Mouse (Mus musculus): Measurements from ENCODE around the gene Arhgap20. TPM values are rescaled to one million over a fixed set of nuclear protein-coding genes. Genes with fewer than 3 reads are reported as not detected.

The Arhgap20 gene
- total and polyA plus RNA-seq, 3 experiments: 0.54 to 0.93 (median 0.60) TPM

GRCm38 (mm10) chr9:51864273-51864672, 99.1 kb downstream of the Arhgap20 start:
- Histone ChIP-seq H3K4me2 (ENCODE audit: insufficient read depth, low read depth, poor library complexity, severe bottlenecking) (no peak overlapping the region), H3K36me3 (replicated peaks in 1 of 2; ENCODE audit: control insufficient read depth in 1 of 2, insufficient read depth in 1 of 2, low read length in 1 of 2) (no peaks in the 10 kb centered on the region), H3K9me3 (replicated peaks; ENCODE audit: low read length) (no peaks in the 10 kb centered on the region), H3K4me1 (ENCODE audit: control insufficient read depth in 1 of 2, insufficient read depth in 2 of 2) (peaks cover 7 to 24% of the 10 kb centered on the region in 2 experiments), H3K4me3 (replicated peaks in 1 of 3; ENCODE audit: low read depth in 2 of 3, low read length in 2 of 3, poor library complexity in 1 of 3) (no peak overlapping the region), H3K27ac (ENCODE audit: insufficient read depth, low read depth) (no peak overlapping the region), H3K79me2 (replicated peaks; ENCODE audit: control insufficient read depth, extremely low read depth, insufficient read depth, poor library complexity, severe bottlenecking) (no peaks in the 10 kb centered on the region), H3K9ac (ENCODE audit: insufficient read depth, low read depth) (no peak overlapping the region), H3K27me3 (replicated peaks) (no peaks in the 10 kb centered on the region)
- TF ChIP-seq MXI1 (IDR thresholded peaks at IDR 0.05; ENCODE audit: low read depth, low read length) (no peak), EP300 (IDR thresholded peaks at IDR 0.05; ENCODE audit: low read length) (no peak), RAD21 (IDR thresholded peaks at IDR 0.05; ENCODE audit: low read depth, low read length) (no peak), POLR2A (IDR thresholded peaks at IDR 0.05; ENCODE audit: low read depth, low read length) (no peak), BHLHE40 (IDR thresholded peaks at IDR 0.05; ENCODE audit: low read depth, low read length) (no peak), HCFC1 (IDR thresholded peaks at IDR 0.05; ENCODE audit: low read depth, low read length) (no peak), ETS1 (conservative IDR thresholded peaks at IDR 0.05; ENCODE audit: low read depth, low read length) (no peak), E2F4 (IDR thresholded peaks at IDR 0.05; ENCODE audit: insufficient replicate concordance, low read depth, low read length) (no peak), UBTF (IDR thresholded peaks at IDR 0.05; ENCODE audit: low read depth, low read length) (no peak), ZC3H11A (IDR thresholded peaks at IDR 0.05; ENCODE audit: low read depth, low read length) (no peak), ZKSCAN1 (IDR thresholded peaks at IDR 0.05; ENCODE audit: borderline replicate concordance, low read depth, low read length) (no peak), TBP (conservative IDR thresholded peaks at IDR 0.05; ENCODE audit: low read depth, low read length) (no peak), IRF4 (IDR thresholded peaks at IDR 0.05; ENCODE audit: low read depth, low read length) (no peak), USF2 (conservative IDR thresholded peaks at IDR 0.05; ENCODE audit: low read depth, low read length) (no peak), KAT2A (IDR thresholded peaks at IDR 0.05; ENCODE audit: insufficient replicate concordance, low read length) (no peak), NELFE (IDR thresholded peaks at IDR 0.05; ENCODE audit: low read depth, low read length) (no peak), USF1 (IDR thresholded peaks at IDR 0.05; ENCODE audit: low read depth, low read length) (no peak), SIN3A (IDR thresholded peaks at IDR 0.05; ENCODE audit: low read length) (no peak)
- dilution Hi-C loops (cut with MboI; ENCODE audit: extremely low pct_ligation_motif_present, extremely low pct_unique_long_range_greater_than_20kb, low sequenced_read_pairs) (no loop called here), in situ Hi-C loops (cut with MboI; ENCODE audit: low pct_ligation_motif_present, low pct_unique_long_range_greater_than_20kb, low sequenced_read_pairs) (no loop called here)
- DNase-seq (ENCODE audit: extremely low read depth): no peak

GRCm38 (mm10) chr9:51866634-51867033, 101.5 kb downstream of the Arhgap20 start:
- Histone ChIP-seq H3K9ac (ENCODE audit: insufficient read depth, low read depth) (no peak overlapping the region), H3K9me3 (replicated peaks; ENCODE audit: low read length) (no peaks in the 10 kb centered on the region), H3K36me3 (replicated peaks in 1 of 2; ENCODE audit: control insufficient read depth in 1 of 2, insufficient read depth in 1 of 2, low read length in 1 of 2) (no peaks in the 10 kb centered on the region), H3K4me2 (ENCODE audit: insufficient read depth, low read depth, poor library complexity, severe bottlenecking) (no peak overlapping the region; the same call in 1 of the 2 replicates), H3K27me3 (replicated peaks) (no peaks in the 10 kb centered on the region), H3K79me2 (replicated peaks; ENCODE audit: control insufficient read depth, extremely low read depth, insufficient read depth, poor library complexity, severe bottlenecking) (no peaks in the 10 kb centered on the region), H3K4me1 (ENCODE audit: control insufficient read depth in 1 of 2, insufficient read depth in 2 of 2) (peaks cover 7 to 24% of the 10 kb centered on the region in 2 experiments), H3K27ac (ENCODE audit: insufficient read depth, low read depth) (no peak overlapping the region), H3K4me3 (replicated peaks in 1 of 3; ENCODE audit: low read depth in 2 of 3, low read length in 2 of 3, poor library complexity in 1 of 3) (no peak overlapping the region)
- dilution Hi-C loops (cut with MboI; ENCODE audit: extremely low pct_ligation_motif_present, extremely low pct_unique_long_range_greater_than_20kb, low sequenced_read_pairs) (no loop called here), in situ Hi-C loops (cut with MboI; ENCODE audit: low pct_ligation_motif_present, low pct_unique_long_range_greater_than_20kb, low sequenced_read_pairs) (no loop called here)
- TF ChIP-seq MAFK (IDR thresholded peaks at IDR 0.05; ENCODE audit: insufficient replicate concordance, low read length) (no peak), ETS1 (conservative IDR thresholded peaks at IDR 0.05; ENCODE audit: low read depth, low read length) (0 out of 2 replicates have a peak, but pooled peaks have one; percentile 11), MAX (IDR thresholded peaks at IDR 0.05; ENCODE audit: low read length) (peak; percentile 68; the same call in 1 of the 2 replicates), ELF1 (IDR thresholded peaks at IDR 0.05; ENCODE audit: low read depth, low read length) (0 out of 2 replicates have a peak, but pooled peaks have one; percentile 36), IRF4 (IDR thresholded peaks at IDR 0.05; ENCODE audit: low read depth, low read length) (peak; percentile 43), EP300 (IDR thresholded peaks at IDR 0.05; ENCODE audit: low read length) (peak; percentile 78), CHD2 (IDR thresholded peaks at IDR 0.05; ENCODE audit: low read length) (0 out of 2 replicates have a peak, but pooled peaks have one; percentile 42), TCF12 (IDR thresholded peaks at IDR 0.05; ENCODE audit: low read depth, low read length) (peak; percentile 84), SIN3A (IDR thresholded peaks at IDR 0.05; ENCODE audit: low read length) (no peak; the same call in 1 of the 2 replicates), MEF2A (IDR thresholded peaks at IDR 0.05; ENCODE audit: borderline replicate concordance, low read depth, low read length) (no peak), BHLHE40 (IDR thresholded peaks at IDR 0.05; ENCODE audit: low read depth, low read length) (peak; percentile 28; the same call in 1 of the 2 replicates)
- peak; percentile 69 for DNase-seq (ENCODE audit: extremely low read depth)

Measured in CH12.LX (cell line).